ENCODE assay signal across 18 mouse cellular contexts in the genomic region with DNA sequence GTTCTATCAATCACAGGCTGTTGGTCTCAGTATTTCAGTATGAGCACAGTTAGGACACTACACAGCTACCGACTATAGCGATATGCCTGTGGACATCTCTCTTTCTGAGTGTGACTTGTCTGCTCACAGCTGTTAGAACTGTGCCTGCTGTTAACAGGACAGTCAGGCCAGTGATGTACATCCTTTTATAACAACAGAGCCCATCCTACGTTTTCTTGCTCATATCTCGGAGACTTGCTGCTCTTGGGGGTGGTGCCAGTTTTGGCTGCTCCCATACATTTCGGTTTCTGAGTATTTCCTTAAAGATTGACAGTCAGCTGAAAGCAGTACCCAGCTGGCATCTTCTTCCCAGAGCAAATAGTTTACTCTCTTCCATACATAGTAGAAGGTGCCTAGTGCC. TPM values are rescaled to one million over a fixed set of nuclear protein-coding genes. Genes with fewer than 3 reads are reported as not detected.
"Had no signal": no experiment of that assay in that cellular context is flagged by ENCODE, and none has a peak within 500 bp of the region (broad histone marks: within the 10 kb centered on the region; RNA-seq: fewer than 3 reads in every experiment).

No protein-coding gene starts in this region.

- DNase-seq: retina, postnatal 1 day; right cerebral cortex, adult 18-20 months; right cerebral cortex, postnatal 14 days; right cerebral cortex, postnatal 25 days; right cerebral cortex, postnatal 4 days; spleen, adult 18-20 months; thymus, adult 18-20 months; thymus, adult 2 months; thymus, postnatal 14 days; thymus, postnatal 25 days; thymus, postnatal 36 days; thymus, postnatal 4 days had no signal

- H3K9ac ChIP-seq: neural tube, embryonic 13.5 days; neural tube, embryonic 15.5 days; stomach, embryonic 15.5 days had no signal

- H3K4me2 ChIP-seq: neural tube, embryonic 13.5 days; neural tube, embryonic 15.5 days; stomach, embryonic 15.5 days had no signal

- H3K27me3 ChIP-seq: neural tube, embryonic 13.5 days; neural tube, embryonic 15.5 days; stomach, embryonic 15.5 days had no signal

- H3K4me1 ChIP-seq: neural tube, embryonic 13.5 days; neural tube, embryonic 15.5 days; stomach, embryonic 15.5 days had no signal

- H3K9me3 ChIP-seq: neural tube, embryonic 13.5 days; neural tube, embryonic 15.5 days; stomach, embryonic 15.5 days had no signal

- H3K4me3 ChIP-seq: neural tube, embryonic 13.5 days; neural tube, embryonic 15.5 days; stomach, embryonic 15.5 days had no signal

- H3K27ac ChIP-seq: neural tube, embryonic 13.5 days; neural tube, embryonic 15.5 days; stomach, embryonic 15.5 days; stomach, postnatal 0 days had no signal

RNA-seq across cellular contexts. Expression of a gene that starts 52.3 kb away (rescaled TPM):
- polyA plus RNA-seq: small intestine, adult 2 months; stomach, embryonic 14.5 days; stomach, postnatal 0 days had no signal
